Mouse (Mus musculus): ENCODE data around the gene Ppp1r14a.

DNA sequence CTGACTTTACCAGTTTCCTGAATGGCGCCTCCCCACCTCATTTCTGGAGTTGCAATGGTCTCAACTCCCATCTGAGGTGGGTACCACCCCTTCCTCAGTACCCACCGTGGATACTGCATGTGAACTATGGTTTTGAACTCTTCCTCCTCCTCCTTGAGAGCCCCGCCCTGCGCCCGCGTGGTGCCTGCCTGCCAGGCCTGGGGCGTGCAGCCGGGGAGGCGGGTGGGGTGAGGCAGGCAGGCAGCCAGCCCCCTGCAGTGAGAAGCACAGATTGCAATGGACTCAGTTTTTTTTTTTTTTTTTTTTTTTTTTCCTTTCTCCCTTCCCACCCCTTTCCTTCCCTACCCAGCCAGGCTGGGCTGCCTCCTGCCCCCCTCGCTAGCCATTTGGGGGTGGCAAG, 27.9 kb downstream of the Ppp1r14a start:
- no peak for TF ChIP-seq CTCF (IDR thresholded peaks at IDR 0.05; ENCODE audit: control insufficient read depth, insufficient read depth, low read length)
- TF ChIP-seq POLR2A (IDR thresholded peaks at IDR 0.05; ENCODE audit: borderline replicate concordance, control insufficient read depth, low read depth, low read length), result no peak

All from bone marrow, adult 2 months (tissue).